Mouse (Mus musculus) liver, embryonic 11.5 days (tissue): ENCODE measurements around the gene Crx. TPM values are rescaled to one million over a fixed set of nuclear protein-coding genes. Genes with fewer than 3 reads are reported as not detected.

Source experiments
- ATAC-seq: fragments of 200-750 bp; cut with Nextera tagmentation; replicated peaks from 2 replicates; pipeline ENCODE4 v1.8.0; 2017; ENCODE audit warnings: moderate number of reproducible peaks, mild to moderate bottlenecking, moderate TSS enrichment, moderate library complexity; ENCODE audit not compliant: low FRiP score
- DNase-seq: peaks from one replicate; pipeline ENCODE4 v3.0.0-alpha.2; 2017; ENCODE audit warnings: low spot score
- H3K27ac ChIP-seq: fragments of 300-500 bp; sonication (generic); 2 replicates; pipeline ENCODE4 v1.5.1; 2014; ENCODE audit warnings: mild to moderate bottlenecking, low read depth, low read length, control low read depth
- H3K27me3 ChIP-seq: fragments of 300-500 bp; sonication (generic); replicated peaks from 2 replicates; pipeline ENCODE4 v1.6.1; 2014; ENCODE audit warnings: low read length, mixed read lengths; ENCODE audit not compliant: control insufficient read depth, insufficient read depth
- H3K36me3 ChIP-seq: fragments of 300-500 bp; sonication (generic); 2 replicates; pipeline ENCODE4 v1.6.1; 2014; ENCODE audit warnings: mild to moderate bottlenecking, low read length, moderate library complexity, mixed read lengths; ENCODE audit not compliant: control insufficient read depth, insufficient read depth
- H3K4me1 ChIP-seq: fragments of 300-500 bp; sonication (generic); replicated peaks from 2 replicates; pipeline ENCODE4 v1.6.1; 2014; ENCODE audit warnings: low read length, mixed read lengths; ENCODE audit not compliant: control insufficient read depth, insufficient read depth
- H3K4me2 ChIP-seq: fragments of 300-500 bp; sonication (generic); 2 replicates; pipeline ENCODE4 v1.6.1; 2014; ENCODE audit warnings: mild to moderate bottlenecking, control low read depth, moderate library complexity
- H3K4me3 ChIP-seq: fragments of 300-500 bp; sonication (generic); 2 replicates; pipeline ENCODE4 v1.5.1; 2014; ENCODE audit warnings: low read depth, low read length, control low read depth
- H3K9ac ChIP-seq: fragments of 300-500 bp; sonication (generic); 2 replicates; pipeline ENCODE4 v1.6.1; 2014; ENCODE audit warnings: low read depth, low read length, control low read depth
- H3K9me3 ChIP-seq: fragments of 300-500 bp; sonication (generic); 2 replicates; pipeline ENCODE4 v1.6.1; 2016; ENCODE audit warnings: low read length, inconsistent platforms, mixed read lengths; ENCODE audit not compliant: control insufficient read depth
- WGBS: fragments of 180-500 bp; shearing (Covaris S2); extraction: QIAGEN DNeasy Blood & Tissue Kit; methylation state at CpG from one replicate; pipeline ENCODE4 v1.1.7; 2014; 5-methylcytosine and 5-hydroxymethylcytosine counted together
- polyA plus RNA-seq: library from polyadenylated mRNA; unstranded; fragments of >200 nt; fragmentation: Nextera tagmentation; extraction: Ambion mirVana; gene quantifications from 2 replicates; pipeline ENCODE4 v1.2.1, GENCODE M21; 2014

The Crx gene
- polyA plus RNA-seq, 1 experiment from 2014 or later: not detected

DNA sequence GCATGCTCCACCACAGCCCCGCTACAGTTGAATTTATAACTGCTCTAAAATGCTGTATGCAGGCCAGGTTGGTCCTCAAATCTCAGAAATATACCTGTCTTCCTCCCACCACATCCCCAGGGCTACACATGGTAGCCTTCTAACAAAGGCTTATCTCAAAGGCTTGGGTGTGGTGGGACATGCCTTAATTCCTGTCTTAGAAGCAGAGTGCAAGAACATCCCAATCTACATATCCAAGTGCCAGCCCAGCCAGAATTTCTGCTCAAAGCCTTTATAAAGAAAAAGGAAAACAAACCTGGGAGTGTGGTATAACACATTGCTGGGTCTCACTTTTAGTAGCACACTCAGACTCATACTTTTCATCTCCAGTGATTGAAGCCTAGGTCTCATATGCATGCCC lies 14.5 kb upstream of the Crx start:
- DNase-seq: no peak

DNA sequence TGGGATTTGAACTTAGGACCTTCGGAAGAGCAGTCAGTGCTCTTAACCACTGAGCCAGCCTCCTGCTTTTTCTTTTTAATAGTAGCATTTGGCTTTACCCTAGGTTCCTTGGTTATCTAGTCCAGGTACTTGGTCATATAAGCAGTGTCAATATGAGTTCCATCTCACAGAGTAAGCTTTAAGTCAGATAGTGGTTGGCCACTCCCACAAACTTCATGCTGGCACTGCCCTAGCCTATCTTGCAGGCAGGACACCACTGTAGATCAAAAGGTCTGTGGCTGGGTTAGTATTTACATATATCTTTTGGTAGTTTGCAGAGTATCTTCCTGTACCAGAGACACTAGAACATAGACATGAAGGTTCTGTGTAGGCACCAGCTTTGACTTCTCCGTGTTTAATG lies 4.4 kb upstream of the Crx start:
- Histone ChIP-seq H3K9me3 (no peaks in the 10 kb centered on the region), H3K4me3 (no peak overlapping the region), H3K4me2 (no peak overlapping the region), H3K9ac (no peak overlapping the region), H3K27ac (no peak overlapping the region), H3K27me3 (no peaks in the 10 kb centered on the region), H3K36me3 (no peaks in the 10 kb centered on the region), H3K4me1 (no peaks in the 10 kb centered on the region)
- WGBS: 81% methylated on average over 2 of the region's 2 CpGs
- ATAC-seq (no peak; the same call in 1 of the 2 replicates), DNase-seq (no peak)

More for the DNA sequence above, 14.5 kb upstream of the Crx start:
- Histone ChIP-seq H3K27ac (no peak overlapping the region), H3K9ac (no peak overlapping the region), H3K9me3 (no peaks in the 10 kb centered on the region), H3K4me2 (no peak overlapping the region), H3K27me3 (no peaks in the 10 kb centered on the region), H3K4me1 (no peaks in the 10 kb centered on the region), H3K4me3 (no peak overlapping the region), H3K36me3 (no peaks in the 10 kb centered on the region)
- ATAC-seq: no peak
- WGBS: 62% methylated on average over 1 of the region's 1 CpGs

DNA sequence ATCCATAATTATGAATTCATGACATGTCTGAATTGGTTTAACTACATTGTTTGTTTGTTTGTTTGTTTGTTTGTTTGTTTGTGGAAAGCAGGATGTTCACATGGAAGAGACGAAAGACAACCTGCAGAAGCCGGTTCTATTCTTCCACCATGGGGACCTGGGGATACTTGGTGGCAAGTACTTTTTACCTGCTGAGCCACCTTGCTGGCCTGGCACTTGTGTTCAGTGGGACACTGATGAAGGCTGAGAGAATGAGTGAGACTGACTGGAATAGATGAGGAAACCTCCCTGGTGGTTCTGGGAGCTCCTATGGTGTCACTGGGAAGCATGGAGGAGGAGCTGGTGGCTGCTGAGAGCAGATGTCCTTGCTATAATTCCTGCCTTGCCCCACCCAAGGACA lies 2.5 kb upstream of the Crx start, which contains the start of gene Crxos:
TSS of gene Crxos (plus strand) at position 301 of the 400 bp plus-strand sequence.
- H3K9me3 ChIP-seq: no peaks in the 10 kb centered on the region
- no peak for ATAC-seq
- H3K4me2 ChIP-seq: no peak within 1 kb of the TSS
- no peaks in the 10 kb centered on the region for H3K36me3 ChIP-seq
- no peak within 1 kb of the TSS for H3K27ac ChIP-seq
- H3K4me1 ChIP-seq: no peaks in the 10 kb centered on the region
- H3K9ac ChIP-seq: no peak within 1 kb of the TSS
- WGBS: 79% methylated on average over 2 of the region's 2 CpGs
- no peaks in the 10 kb centered on the region for H3K27me3 ChIP-seq
- no peak within 1 kb of the TSS for H3K4me3 ChIP-seq
- DNase-seq: no peak

DNA sequence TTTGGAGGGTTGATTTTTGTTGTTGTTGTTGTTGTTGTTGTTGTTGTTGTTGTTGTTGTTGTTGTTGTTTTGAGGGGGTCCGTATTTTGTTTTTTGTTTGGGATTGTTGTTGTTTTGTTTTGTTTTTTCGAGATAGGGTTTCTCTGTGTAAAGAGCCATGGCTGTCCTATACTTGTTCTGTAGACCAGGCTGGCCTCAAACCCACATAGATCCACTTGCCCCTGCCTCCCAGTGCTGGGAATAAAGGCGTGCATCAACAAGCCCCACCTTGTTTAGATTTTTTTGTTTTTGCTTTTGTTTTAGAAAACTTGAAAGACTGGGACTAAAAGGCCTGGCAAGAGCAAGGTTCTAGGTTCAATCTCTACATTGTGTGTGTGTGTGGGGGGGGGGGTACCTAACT lies 2.1 kb upstream of the Crx start:
- DNase-seq: no peak
- ATAC-seq: no peak
- H3K36me3 ChIP-seq: no peaks in the 10 kb centered on the region
- 67% methylated on average over 3 of the region's 3 CpGs for WGBS
- no peak overlapping the region for H3K9ac ChIP-seq
- H3K4me2 ChIP-seq: no peak overlapping the region
- no peak overlapping the region for H3K27ac ChIP-seq
- no peaks in the 10 kb centered on the region for H3K4me1 ChIP-seq
- H3K27me3 ChIP-seq: no peaks in the 10 kb centered on the region
- H3K9me3 ChIP-seq: no peaks in the 10 kb centered on the region
- H3K4me3 ChIP-seq: no peak overlapping the region

DNA sequence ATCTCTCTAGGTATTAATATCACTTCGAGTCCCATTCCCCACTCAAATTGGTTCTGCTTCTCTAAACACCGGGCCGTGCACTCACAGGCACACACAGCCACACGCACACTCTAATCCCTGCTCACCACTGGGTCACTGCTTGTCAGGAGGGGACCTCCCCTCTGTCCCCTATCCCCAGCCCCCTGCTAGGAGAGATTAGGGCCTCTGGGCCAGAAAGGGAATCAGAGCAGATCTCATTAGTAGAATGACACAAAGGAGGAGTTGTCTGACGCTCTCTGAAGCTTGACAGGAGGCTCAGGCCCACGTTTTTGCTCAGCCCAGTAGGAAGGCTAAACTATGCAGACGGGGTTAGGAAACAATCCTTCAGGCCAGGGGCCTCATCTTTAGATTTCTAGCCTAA lies 1.6 kb upstream of the Crx start:
- DNase-seq (no peak), ATAC-seq (no peak)
- no peak overlapping the region for H3K27ac ChIP-seq
- 22% methylated on average over 7 of the region's 7 CpGs for WGBS
- H3K27me3 ChIP-seq: no peaks in the 10 kb centered on the region
- no peak overlapping the region for H3K4me2 ChIP-seq
- H3K4me1 ChIP-seq: no peaks in the 10 kb centered on the region
- no peak overlapping the region for H3K9ac ChIP-seq
- H3K4me3 ChIP-seq: no peak overlapping the region
- no peaks in the 10 kb centered on the region for H3K36me3 ChIP-seq
- H3K9me3 ChIP-seq: no peaks in the 10 kb centered on the region

DNA sequence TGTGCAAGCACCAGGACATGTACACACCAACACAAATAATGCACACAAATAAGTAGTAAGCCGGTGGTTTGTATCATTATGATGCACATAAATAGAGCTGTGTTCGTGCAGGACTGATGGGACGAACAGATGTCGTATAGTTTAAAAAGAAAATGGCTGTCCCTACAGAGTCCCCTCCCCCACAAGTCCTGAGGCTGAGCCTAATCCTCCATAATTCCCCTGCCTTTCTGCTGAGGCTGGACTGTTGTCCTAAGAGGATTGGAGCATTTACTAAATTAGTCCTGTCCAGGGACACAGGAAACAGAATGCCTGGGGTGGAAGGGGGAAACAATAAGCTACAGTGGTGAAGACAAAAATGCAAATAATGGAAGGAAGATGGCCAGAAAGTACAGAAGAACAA lies 15.7 kb downstream of the Crx start:
- Histone ChIP-seq H3K4me1 (no peaks in the 10 kb centered on the region), H3K9me3 (no peaks in the 10 kb centered on the region), H3K27me3 (no peaks in the 10 kb centered on the region), H3K4me3 (no peak overlapping the region), H3K4me2 (no peak overlapping the region), H3K27ac (no peak overlapping the region), H3K9ac (no peak overlapping the region), H3K36me3 (no peaks in the 10 kb centered on the region)
- DNase-seq (no peak), ATAC-seq (no peak)
- WGBS: 69% methylated on average over 4 of the region's 4 CpGs

DNA sequence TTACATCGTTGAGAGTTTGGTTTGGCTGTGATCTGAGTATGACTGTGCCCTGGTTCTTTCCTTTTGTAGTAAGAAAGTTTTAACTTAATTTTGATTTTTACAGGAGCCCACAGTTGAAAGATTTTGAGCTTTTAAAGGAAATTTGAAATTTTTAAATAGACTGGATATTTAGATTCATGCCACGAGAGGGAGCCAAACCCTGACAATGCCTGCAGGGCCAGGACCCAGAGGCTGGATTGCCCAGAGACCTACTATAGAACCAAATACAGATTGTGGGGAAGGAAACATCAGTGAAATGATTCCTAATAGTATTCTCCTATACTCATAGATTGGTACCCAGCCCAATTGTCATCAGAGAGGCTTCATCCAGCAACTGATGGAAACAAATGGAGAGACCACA lies 20.1 kb downstream of the Crx start:
- DNase-seq (no peak), ATAC-seq (no peak)
- Histone ChIP-seq H3K36me3 (no peaks in the 10 kb centered on the region), H3K4me2 (no peak overlapping the region), H3K9me3 (no peaks in the 10 kb centered on the region), H3K27me3 (no peaks in the 10 kb centered on the region), H3K9ac (no peak overlapping the region), H3K4me3 (no peak overlapping the region), H3K4me1 (no peaks in the 10 kb centered on the region), H3K27ac (no peak overlapping the region)
- 31% methylated on average over 2 of the region's 2 CpGs for WGBS

DNA sequence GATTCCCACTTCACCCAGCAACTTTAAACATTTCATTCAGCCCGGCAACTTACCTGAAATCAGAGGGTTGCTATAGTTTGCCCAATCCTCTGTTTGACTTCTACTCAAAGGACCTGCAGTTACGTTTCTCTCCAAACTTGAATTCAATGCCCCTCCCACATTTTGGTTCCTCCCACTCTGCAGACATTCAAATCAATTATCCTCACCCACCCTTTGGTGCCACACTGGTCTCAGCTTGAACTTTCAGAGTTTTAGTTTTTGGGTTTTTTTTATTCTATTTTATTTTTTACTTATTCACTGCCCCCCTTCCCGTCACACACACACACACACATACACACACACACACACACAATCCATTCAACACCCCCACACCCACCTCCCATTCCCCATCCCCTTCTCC lies 40.2 kb downstream of the Crx start, which contains the start of gene Obox6:
TSS of gene Obox6 (minus strand) at position 101 of the 400 bp plus-strand sequence.
- WGBS: 82% methylated on average over 3 of the region's 3 CpGs
- Histone ChIP-seq H3K4me2 (no peak within 1 kb of the TSS), H3K9me3 (peaks cover 8% of the 10 kb centered on the region), H3K27ac (no peak within 1 kb of the TSS), H3K4me1 (no peaks in the 10 kb centered on the region), H3K36me3 (no peaks in the 10 kb centered on the region), H3K9ac (no peak within 1 kb of the TSS), H3K4me3 (no peak within 1 kb of the TSS), H3K27me3 (no peaks in the 10 kb centered on the region)
- no peak for ATAC-seq
- no peak for DNase-seq
